Mouse (Mus musculus) heart, adult 8-10 months (tissue): ENCODE data around the gene Sdc3. TPM values are rescaled to one million over a fixed set of nuclear protein-coding genes. Genes with fewer than 3 reads are reported as not detected.

Source experiments
- DNase-seq: peaks from one replicate; pipeline ENCODE4 v3.0.0; 2022; ENCODE audit warnings: low spot score
- total RNA-seq, 4 experiments: library from RNA; stranded (reverse); gene quantifications; 2 replicates each; pipeline ENCODE4 v1.2.4; 2022

The Sdc3 gene
- total RNA-seq: 10 to 100 TPM; 24.2 to 48.6 (median 39.2) TPM

DNA sequence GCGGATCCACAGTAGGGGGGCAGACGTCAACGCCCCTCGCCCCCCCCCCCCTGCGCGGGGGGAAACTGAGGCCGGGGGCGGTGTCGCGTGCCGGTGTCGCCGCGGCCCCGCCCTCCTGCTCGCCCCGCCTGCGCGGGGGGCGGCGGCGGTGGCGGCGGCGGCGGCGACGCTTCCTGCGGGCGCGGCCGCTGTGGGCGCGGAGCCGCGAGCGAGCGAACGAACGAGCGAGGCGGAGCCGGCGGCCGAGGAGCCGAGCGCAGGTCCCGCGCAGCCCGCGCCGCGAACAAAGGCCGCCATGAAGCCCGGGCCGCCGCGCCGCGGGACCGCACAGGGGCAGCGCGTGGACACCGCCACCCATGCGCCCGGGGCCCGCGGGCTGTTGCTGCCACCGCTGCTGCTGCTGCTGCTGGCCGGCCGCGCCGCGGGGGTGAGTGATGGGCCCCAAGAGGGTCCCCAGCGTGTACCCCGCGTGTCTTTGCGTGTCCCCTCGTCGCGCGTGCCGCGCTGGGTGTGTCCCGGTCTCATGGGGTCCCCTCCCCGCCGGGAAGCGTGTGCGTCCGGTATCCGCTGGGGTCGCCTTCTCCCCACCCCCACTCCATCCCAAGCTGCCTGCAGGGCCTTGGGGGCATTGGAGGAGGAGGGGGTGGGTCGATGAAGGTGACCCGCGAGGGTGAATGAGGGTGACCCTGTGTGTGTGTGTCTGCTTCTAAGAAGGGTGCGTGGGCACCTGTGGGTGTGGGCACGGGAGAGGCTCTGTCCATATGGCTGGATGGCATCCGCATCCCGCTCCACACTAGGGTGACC, at the start of gene Sdc3:
Gene Sdc3, plus strand, starts transcription at position 162 of the 804 bp plus-strand sequence.
- DNase-seq: no peak

GRCm38 (mm10) chr4:130744058-130744457, 48.3 kb upstream of the Sdc3 start:
- no peak for DNase-seq

DNA sequence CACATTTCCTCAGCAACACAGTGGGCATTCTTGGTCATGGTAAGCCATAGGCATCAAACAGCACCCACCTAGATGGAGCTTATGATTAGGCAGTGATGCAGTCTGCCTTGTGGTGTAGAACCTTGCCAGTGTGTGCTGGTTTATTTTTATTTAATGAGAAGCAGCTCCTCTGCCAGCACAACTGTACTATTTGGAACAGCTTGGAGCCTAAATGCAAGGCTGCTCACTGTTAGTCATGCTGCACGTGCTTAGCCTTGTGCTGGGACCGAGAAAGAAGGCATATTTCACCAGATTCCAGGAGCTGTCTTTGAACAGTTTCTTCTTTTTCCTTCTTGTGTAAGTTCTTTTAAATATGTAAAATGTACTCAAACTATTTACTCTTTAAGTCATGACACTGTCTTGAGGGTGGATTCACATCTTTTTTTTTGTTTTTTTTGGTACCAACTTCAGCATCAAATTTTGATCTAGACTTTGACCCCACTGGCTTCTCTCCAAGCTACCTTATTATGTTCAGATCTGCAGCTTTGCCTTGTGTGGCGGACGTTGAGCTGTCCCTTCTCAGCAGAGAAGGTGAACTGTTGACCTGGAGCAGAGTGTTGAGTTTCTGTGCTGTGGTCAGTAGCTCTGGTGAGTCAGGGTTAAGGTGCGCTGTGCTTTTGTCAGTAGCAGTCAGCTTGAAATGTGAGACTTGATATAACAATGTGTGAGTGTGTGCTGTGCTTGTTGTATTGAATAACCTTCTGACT, 46.6 kb upstream of the Sdc3 start:
- DNase-seq: peak; percentile 26

GRCm38 (mm10) chr4:130749566-130749965, 42.8 kb upstream of the Sdc3 start:
- DNase-seq: no peak

DNA sequence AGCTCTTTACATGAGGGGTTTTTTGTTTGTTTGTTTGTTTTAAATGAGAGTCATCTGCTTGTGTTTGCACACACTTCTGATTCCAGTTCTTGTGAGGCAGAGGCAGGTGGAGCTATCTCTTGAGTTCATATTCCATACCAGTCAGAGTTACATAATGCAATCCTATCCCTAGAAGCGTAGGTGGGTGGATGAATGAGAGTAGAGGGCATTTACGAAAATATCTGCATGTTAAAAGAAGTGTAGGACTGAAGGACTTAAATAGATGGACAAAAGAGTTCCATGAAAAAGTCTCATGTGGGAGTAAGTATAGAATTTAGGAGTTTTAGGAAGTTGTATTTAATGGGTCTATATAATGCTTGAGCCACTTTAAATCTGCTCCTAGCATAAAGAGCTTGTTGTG, 40.4 kb upstream of the Sdc3 start:
- no peak for DNase-seq

GRCm38 (mm10) chr4:130752591-130752990, 39.7 kb upstream of the Sdc3 start:
- DNase-seq: no peak

DNA sequence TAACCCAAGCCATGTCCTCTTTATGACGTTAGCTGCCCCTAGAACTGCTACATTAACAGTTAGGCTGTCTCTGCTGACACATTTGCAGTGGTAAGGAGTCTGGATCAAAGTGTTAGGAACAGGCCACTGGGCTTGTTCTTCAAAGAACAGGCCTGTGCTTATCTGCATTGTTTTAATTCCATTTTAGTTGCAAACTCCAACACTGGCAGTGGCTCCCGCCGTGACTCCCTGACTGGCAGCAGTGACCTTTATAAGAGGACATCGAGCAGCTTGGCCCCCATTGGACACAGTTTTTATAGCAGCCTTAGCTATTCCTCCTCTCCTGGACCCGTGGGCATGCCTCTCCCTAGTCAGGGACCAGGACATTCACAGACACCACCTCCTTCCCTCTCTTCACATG, 38.6 kb upstream of the Sdc3 start:
- DNase-seq: peak; percentile 54

- no peak for DNase-seq
Measured at GRCm38 (mm10) chr4:130754776-130755175, 37.6 kb upstream of the Sdc3 start.

DNA sequence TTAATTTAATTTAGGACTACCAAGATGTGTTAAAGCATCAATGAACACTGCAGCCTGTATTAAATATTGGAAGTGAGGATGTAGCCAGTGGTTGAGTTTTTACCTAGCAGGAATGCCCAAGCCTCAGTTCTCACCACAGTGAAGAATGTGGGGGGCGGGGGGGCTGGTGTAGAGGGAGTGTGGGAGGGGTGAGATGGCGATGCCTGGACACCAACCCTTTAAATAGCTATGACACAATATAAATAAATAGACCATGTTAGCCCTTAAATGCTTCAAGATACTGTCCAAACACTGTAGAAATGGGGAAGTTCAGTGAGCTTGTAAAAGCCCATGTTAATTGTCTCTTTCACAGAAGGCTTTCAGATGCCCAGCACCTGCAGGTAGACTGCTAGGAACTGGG, 32.5 kb upstream of the Sdc3 start:
- no peak for DNase-seq

GRCm38 (mm10) chr4:130761809-130762208, 30.5 kb upstream of the Sdc3 start:
- peak; percentile 33 for DNase-seq

DNA sequence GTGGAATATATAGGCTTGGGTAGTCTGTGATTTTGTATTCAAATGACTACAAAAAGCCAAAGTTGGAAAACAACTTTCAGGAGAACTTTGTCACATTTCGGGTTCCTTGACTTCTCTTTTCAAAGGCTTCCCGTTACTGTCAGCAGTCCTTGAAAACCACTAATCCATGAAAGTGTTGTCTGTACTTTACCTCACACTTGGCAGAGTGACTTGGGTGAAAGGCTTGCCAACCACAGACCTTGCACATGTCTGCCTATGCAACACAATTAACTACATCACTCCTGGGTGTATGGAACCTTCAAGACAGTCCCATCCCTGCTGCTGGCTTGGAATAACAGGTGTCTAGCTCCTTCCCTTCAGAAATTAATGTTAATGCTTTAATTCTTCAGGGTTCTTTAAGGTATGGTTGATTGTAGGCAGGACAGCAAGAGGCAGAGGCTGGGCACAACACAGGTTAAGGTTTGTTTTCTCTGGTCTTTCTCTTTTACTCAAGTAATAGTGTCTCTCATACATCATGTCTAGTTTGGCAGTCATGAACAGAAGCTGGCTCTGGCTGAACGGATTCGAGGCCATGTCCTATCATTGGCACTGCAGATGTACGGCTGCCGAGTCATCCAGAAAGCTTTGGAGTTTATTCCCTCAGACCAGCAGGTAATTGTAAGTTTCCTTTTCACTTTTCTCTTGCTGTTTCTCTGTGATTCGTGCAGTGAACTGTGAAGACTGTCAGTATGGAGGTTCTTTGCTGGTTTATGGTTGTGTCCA, 26.8 kb upstream of the Sdc3 start:
- DNase-seq: no peak

DNA sequence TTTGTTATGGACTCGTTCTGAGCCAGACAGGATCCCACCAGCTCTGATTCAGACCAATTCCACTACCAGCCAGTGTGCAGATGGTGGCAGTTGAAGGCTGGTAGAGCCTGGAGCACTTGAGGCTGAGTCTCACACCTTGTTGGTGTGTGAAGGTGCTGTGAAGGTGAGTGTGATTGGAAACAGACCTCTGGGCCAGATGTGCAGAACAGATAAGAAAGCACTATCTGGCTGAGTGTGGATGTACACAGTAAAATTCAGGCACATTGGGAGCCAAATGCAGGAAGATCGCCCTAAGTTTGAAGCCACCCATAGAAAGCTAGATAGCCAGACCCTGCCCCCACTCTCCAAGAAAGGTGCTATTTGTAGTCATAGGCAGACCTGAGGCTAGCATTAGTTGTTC, 25.9 kb upstream of the Sdc3 start:
- DNase-seq: no peak

DNA sequence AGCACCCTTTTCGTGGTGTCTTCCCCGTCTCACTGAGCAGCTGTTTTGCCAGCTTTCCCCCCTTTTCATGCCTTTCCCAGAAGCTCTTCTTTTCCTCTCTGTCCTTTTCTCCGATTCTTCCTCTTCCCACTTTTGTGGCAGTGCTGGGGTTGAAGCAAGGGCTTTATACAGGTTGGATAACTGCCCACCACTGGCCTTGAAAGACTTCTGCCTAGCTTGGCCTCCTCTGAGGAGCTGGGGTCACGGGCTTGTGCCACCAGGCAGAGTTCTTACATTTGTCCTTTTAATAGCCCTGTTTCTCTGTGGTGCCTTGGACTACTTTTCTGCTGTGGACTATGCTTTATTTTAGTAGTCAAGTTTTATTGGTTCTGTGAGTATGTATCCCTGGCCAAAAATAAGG, 25.4 kb upstream of the Sdc3 start:
- no peak for DNase-seq

- DNase-seq: no peak
Measured at GRCm38 (mm10) chr4:130773899-130774298, 18.4 kb upstream of the Sdc3 start.

DNA sequence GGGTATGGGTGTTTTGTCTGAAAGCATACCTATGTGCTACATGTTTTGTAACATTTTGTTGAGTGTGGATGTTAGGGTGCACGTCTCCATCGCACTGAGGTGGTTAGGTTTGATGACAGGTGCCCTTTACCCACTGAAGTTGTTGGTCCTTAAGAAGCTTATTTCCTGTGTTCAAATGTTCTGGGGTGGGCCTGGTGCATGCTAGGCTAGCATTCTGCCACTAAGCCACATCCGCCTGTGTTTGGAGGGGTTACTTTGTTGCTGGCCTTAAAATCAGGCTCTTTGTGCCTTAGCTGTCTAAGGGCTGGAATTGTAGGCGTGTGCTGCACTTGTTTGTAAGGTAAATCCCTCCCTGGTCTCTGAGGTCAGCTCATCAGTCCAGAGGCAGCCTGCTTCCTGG, 17.5 kb upstream of the Sdc3 start:
- DNase-seq: no peak

DNA sequence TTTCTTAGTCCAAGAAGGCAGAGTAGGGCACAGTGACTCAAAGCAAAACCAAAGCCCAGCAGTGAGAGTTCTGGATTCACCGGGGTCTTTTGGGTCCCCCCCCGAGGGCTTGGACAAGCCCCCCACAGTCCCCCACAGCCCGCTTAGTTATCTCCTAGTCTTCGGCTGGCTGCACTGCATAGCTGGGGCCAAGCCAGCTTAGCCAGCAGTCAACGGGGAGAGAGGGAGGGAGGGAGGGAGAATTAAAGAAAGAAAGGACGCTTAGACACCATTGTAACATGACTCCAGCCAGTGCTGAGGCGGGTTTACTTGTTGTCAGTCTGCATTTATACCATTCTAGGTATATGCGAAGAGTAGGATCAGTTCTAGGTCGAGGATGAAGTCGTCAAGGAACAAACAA, 14.7 kb upstream of the Sdc3 start:
- DNase-seq: no peak

DNA sequence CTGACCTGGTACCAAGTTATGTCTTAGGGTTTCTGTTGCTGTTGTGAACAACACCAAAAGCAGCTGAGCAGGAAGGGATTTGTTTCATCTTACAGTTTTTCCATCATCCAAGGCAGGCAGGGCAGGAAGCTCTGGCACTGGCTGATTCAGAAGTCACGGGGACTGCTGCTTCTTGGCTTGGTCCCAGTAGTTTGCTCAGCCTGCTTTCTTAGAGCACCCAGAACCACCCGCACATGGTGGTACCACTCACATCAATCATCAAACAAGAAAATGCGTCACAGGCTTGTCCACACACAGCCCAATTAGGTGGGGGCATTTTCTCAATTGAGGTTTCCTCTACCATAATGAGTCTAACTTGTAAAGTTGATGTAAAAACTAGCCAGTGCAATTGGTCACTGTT, 13.3 kb upstream of the Sdc3 start:
- no peak for DNase-seq

DNA sequence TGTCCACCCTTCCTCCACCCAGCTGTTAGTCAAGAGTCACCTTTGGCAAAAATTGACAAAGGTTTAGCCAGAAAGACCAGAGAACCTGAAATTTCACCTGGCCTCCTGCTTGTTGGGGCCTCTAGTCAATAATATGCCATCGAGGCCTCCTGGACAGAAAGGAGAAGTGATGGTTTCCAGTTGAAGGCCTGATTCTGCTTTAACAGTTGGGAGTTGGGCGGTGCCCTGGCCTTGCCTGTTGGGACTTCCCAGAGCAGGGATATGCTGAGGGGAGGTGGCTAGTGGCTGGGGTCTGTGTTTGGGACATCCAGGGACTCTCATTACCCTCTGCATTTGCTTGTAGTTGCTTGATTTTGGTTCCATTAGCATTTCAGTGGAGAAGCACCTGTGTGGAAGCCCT, 9.8 kb upstream of the Sdc3 start:
- DNase-seq: no peak

DNA sequence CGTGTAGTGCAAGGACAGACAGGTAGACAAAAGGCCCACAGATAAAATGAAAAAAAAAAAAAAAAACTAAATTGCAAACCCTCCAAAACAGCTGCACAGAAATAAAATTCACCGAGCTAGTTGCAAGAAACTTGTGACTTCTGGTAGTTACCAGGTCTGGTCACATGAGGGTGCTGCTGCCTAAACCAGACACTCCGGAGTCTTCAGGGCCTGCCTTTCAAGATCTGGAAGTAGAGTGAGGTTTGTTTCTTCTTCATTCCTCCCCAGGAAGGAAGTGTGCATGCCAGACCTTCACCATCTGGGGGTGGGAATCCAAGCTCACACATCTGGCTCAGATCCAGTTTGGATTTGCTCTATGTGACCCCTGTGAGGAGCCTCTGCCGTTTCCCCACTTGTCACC, 7.6 kb upstream of the Sdc3 start:
- no peak for DNase-seq

GRCm38 (mm10) chr4:130787530-130787929, 4.8 kb upstream of the Sdc3 start:
- no peak for DNase-seq

- DNase-seq: peak; percentile 90
Measured at GRCm38 (mm10) chr4:130790180-130790579, 2.2 kb upstream of the Sdc3 start.

- no peak for DNase-seq
Measured at GRCm38 (mm10) chr4:130791811-130792375, 444 bp upstream of the Sdc3 start.
